8 mouse cellular contexts compared by ENCODE assay signal in genomic region chr6:143099281-143099680, GRCm38 (mm10). TPM values are rescaled to one million over a fixed set of nuclear protein-coding genes. Genes with fewer than 3 reads are reported as not detected.
DNase-seq lines count a peak whose midpoint lies in the region; ATAC-seq and TF ChIP-seq lines count a peak whose summit lies in the region.

No protein-coding gene starts in this region.

- peak overlapping the region; percentile 81 for H3K4me2 ChIP-seq in lung, embryonic 14.5 days
- peak overlapping the region; percentile 90 for H3K4me2 ChIP-seq in heart, postnatal 0 days (ENCODE audit: low read depth, low read length)
- peak overlapping the region; percentile 79 for H3K4me2 ChIP-seq in midbrain, embryonic 12.5 days (replicated peaks)
- peak overlapping the region; percentile 52 for H3K4me2 ChIP-seq in stomach, embryonic 14.5 days (replicated peaks; ENCODE audit: low read depth, low read length)

- under 1% methylated on average over 30 of the region's 32 CpGs for WGBS in lung, embryonic 14.5 days
- under 1% methylated on average over 31 of the region's 32 CpGs for WGBS in heart, postnatal 0 days
- 0% methylated on average over 32 of the region's 32 CpGs for WGBS in midbrain, embryonic 12.5 days
- WGBS in stomach, embryonic 14.5 days = 0% methylated on average over 32 of the region's 32 CpGs

- H3K4me1 ChIP-seq in lung, embryonic 14.5 days (ENCODE audit: insufficient read depth) = no peaks in the 10 kb centered on the region
- H3K4me1 ChIP-seq in heart, postnatal 0 days (ENCODE audit: control insufficient read depth, insufficient read depth) = 0 out of 2 replicates have a peak, but pooled peaks cover 3% of the 10 kb centered on the region
- H3K4me1 ChIP-seq in midbrain, embryonic 12.5 days = peaks cover 15% of the 10 kb centered on the region
- no peaks in the 10 kb centered on the region for H3K4me1 ChIP-seq in stomach, embryonic 14.5 days (ENCODE audit: control insufficient read depth, insufficient read depth, low read length)

- peak; percentile 56 for DNase-seq in lung, embryonic 14.5 days
- no peak for DNase-seq in lung, postnatal 25 days (ENCODE audit: low spot score)
- DNase-seq in NIH3T3 (ENCODE audit: low read depth) = peak; percentile 66
- peak; percentile 23 for DNase-seq in embryo, embryonic 11.5 days (ENCODE audit: low read depth, low spot score)
- no peak for DNase-seq in heart, postnatal 0 days (ENCODE audit: low spot score)
- peak; percentile 28 to 66 for DNase-seq in left cerebral cortex, postnatal 10 days (ENCODE audit: extremely low spot score in 1 of 2, low spot score in 2 of 2)

- TF ChIP-seq CTCF in lung, embryonic 14.5 days (IDR thresholded peaks at IDR 0.05; ENCODE audit: low read depth) = no peak
- no peak for TF ChIP-seq CTCF in heart, postnatal 0 days (IDR thresholded peaks at IDR 0.05; ENCODE audit: low read depth)

- no peaks in the 10 kb centered on the region for H3K9me3 ChIP-seq in lung, embryonic 14.5 days (ENCODE audit: low read depth, low read length)
- no peaks in the 10 kb centered on the region for H3K9me3 ChIP-seq in heart, postnatal 0 days (replicated peaks; ENCODE audit: control insufficient read depth, low read length)
- 0 out of 2 replicates have a peak, but pooled peaks cover 6% of the 10 kb centered on the region for H3K9me3 ChIP-seq in midbrain, embryonic 12.5 days
- no peaks in the 10 kb centered on the region for H3K9me3 ChIP-seq in stomach, embryonic 14.5 days (ENCODE audit: control insufficient read depth, low read depth, low read length)

- H3K27ac ChIP-seq in lung, embryonic 14.5 days (ENCODE audit: low read depth) = peak overlapping the region; percentile 88
- H3K27ac ChIP-seq in heart, postnatal 0 days (ENCODE audit: low read depth) = peak overlapping the region; percentile 84
- H3K27ac ChIP-seq in midbrain, embryonic 12.5 days (replicated peaks) = peak overlapping the region; percentile 97
- H3K27ac ChIP-seq in stomach, embryonic 14.5 days (ENCODE audit: low read length) = peak overlapping the region; percentile 80

- ATAC-seq in lung, embryonic 14.5 days (ENCODE audit: insufficient read depth) = peak; percentile 68
- peak; percentile 27 for ATAC-seq in heart, postnatal 0 days (ENCODE audit: insufficient read depth, low read depth)
- peak; percentile 69 for ATAC-seq in midbrain, embryonic 12.5 days (ENCODE audit: low FRiP score, low read depth)
- ATAC-seq in stomach, embryonic 14.5 days (ENCODE audit: insufficient number of reproducible peaks, insufficient read depth, low FRiP score, low read depth) = peak; percentile 64

- peak overlapping the region; percentile 82 for H3K9ac ChIP-seq in lung, embryonic 14.5 days
- H3K9ac ChIP-seq in heart, postnatal 0 days (replicated peaks; ENCODE audit: low read depth, low read length) = peak overlapping the region; percentile 87
- peak overlapping the region; percentile 86 for H3K9ac ChIP-seq in midbrain, embryonic 12.5 days (replicated peaks)
- H3K9ac ChIP-seq in stomach, embryonic 14.5 days (replicated peaks; ENCODE audit: low read depth, low read length) = peak overlapping the region; percentile 82

- H3K27me3 ChIP-seq in lung, embryonic 14.5 days (ENCODE audit: insufficient read depth, low read length) = no peaks in the 10 kb centered on the region
- no peaks in the 10 kb centered on the region for H3K27me3 ChIP-seq in heart, postnatal 0 days (ENCODE audit: control insufficient read depth, insufficient read depth, low read length)
- H3K27me3 ChIP-seq in midbrain, embryonic 12.5 days = no peaks in the 10 kb centered on the region
- H3K27me3 ChIP-seq in stomach, embryonic 14.5 days (ENCODE audit: control insufficient read depth, insufficient read depth, low read length) = no peaks in the 10 kb centered on the region

- H3K4me3 ChIP-seq in lung, embryonic 14.5 days (ENCODE audit: low read depth, low read length) = peak overlapping the region; percentile 79
- H3K4me3 ChIP-seq in heart, postnatal 0 days (ENCODE audit: low read depth, low read length) = peak overlapping the region; percentile 88
- H3K4me3 ChIP-seq in midbrain, embryonic 12.5 days = peak overlapping the region; percentile 93
- H3K4me3 ChIP-seq in stomach, embryonic 14.5 days (ENCODE audit: low read depth, low read length) = peak overlapping the region; percentile 81

- intact Hi-C loops in left cerebral cortex, postnatal 10 days (cut with DNase I) = no loop called here

- no peak for TF ChIP-seq EP300 in heart, postnatal 0 days (IDR thresholded peaks at IDR 0.05; ENCODE audit: low read depth)

- peaks cover 11% of the 10 kb centered on the region; the same call in 1 of the 2 replicates for H3K36me3 ChIP-seq in lung, embryonic 14.5 days (ENCODE audit: insufficient read depth)
- 0 out of 2 replicates have a peak, but pooled peaks cover 4% of the 10 kb centered on the region for H3K36me3 ChIP-seq in heart, postnatal 0 days (replicated peaks; ENCODE audit: control insufficient read depth, insufficient read depth, low read length)
- peaks cover 5% of the 10 kb centered on the region; the same call in 1 of the 2 replicates for H3K36me3 ChIP-seq in midbrain, embryonic 12.5 days
- no peaks in the 10 kb centered on the region for H3K36me3 ChIP-seq in stomach, embryonic 14.5 days (ENCODE audit: control insufficient read depth, insufficient read depth, low read length)

RNA-seq across cellular contexts. Expression of gene C2cd5, which starts 0.7 kb away (rescaled TPM):
- polyA plus RNA-seq in lung, embryonic 14.5 days (2014; fragmentation: Nextera tagmentation; extraction: Ambion mirVana) = 25.3 and 26.7 TPM in 2 replicates
- total RNA-seq in heart, postnatal 0 days (2014; rRNA removed; ENCODE audit: low replicate concordance) = 7.3 and 17.4 TPM in 2 replicates
- 7.5 and 8.0 TPM in 2 replicates for polyA plus RNA-seq in heart, postnatal 0 days (2015; fragmentation: Nextera tagmentation; extraction: Ambion mirVana)
- total RNA-seq in left cerebral cortex, postnatal 10 days (2021) = 10 to 100 TPM; 62.6 to 67.3 TPM
- polyA plus RNA-seq in midbrain, embryonic 12.5 days (2016; fragmentation: Nextera tagmentation; extraction: Ambion mirVana) = 46.7 and 48.7 TPM in 2 replicates
- 27.9 and 32.7 TPM in 2 replicates for polyA plus RNA-seq in stomach, embryonic 14.5 days (2014; fragmentation: Nextera tagmentation; extraction: Ambion mirVana)

Comparison
In these comparisons a context has a peak if more than half of its experiments do, and no peak if none do; other contexts are left out.
1. DNase-seq: peak in lung, embryonic 14.5 days (single experiment), NIH3T3 (single experiment), embryo, embryonic 11.5 days (single experiment) and left cerebral cortex, postnatal 10 days (2 of 2); none in lung, postnatal 25 days (single experiment) and heart, postnatal 0 days (single experiment).
2. Peak in every context shown above with its lines, with median percentiles within 50 percentile points of each other: ATAC-seq, H3K27ac ChIP-seq, H3K4me2 ChIP-seq, H3K4me3 ChIP-seq and H3K9ac ChIP-seq.